Mouse (Mus musculus): ENCODE data around the gene Cisd2. TPM values are rescaled to one million over a fixed set of nuclear protein-coding genes. Genes with fewer than 3 reads are reported as not detected.

The Cisd2 gene
- 142 TPM for polyA plus RNA-seq (2017; shearing (Covaris generic))

DNA sequence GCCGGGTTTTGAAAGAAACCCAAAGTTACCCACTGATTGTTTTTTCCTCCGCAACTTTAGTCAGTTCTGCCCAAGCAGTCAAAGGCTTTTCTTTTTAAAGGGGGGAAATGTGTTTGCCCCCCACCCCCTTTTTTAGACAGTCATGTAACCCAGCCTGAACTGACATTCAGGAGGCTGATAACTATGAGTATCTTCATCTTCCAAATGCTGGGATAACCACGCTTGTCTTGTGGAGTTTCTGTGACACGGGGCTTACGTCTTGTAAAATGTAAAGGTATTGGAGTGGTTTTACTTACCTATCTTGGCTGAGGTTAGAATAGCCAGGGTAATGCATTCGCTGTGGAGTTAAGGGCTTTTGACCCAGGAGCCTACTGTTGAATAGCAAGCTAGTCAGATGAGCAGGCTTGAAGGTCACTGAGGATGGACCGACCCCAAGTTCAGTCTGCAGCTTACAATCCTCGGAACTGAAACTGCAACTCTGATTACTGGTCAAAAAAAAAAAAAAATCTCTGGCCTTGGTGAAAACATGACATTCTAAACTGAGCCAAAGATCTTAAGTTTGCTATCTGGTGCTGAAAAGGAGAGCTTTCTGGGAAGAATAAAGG, at the start of gene Cisd2:
Gene Cisd2, minus strand, starts transcription at position 318 of the 605 bp plus-strand sequence.

DNA sequence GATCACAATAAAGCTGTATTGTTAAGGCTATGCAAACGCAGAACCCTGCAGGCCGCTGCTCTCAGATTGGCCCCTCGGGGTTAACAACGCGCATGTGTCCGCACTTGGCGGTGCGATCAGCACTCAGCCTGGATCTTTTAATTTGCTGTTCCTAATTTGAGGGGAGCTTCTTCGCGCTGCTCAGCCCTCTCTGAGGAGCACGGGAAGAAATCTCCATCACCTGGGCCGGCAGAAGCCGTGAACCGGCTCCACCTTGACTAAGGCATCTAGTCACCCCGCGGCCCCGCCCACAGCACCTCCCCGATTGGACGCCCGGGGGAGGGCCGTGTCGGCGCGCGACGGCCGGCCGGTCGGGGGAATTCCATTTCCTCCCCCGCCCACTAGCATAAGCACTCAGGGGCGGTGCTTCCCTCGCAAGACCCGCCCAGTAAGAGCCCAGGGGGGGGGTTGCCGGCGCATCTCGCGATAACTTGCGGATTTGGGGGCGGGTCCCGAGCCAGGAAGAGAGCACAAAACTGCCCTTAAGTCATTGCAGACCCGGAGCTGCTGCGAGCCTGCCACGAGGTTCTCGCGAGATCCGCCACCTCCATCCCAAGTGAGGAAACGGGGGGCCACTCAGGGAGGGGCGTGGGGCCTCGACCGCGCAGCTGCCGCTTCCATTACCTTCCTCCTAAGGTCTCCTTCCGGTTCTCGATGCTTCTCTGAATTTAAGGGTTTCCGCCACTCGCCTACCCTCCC, 14.2 kb upstream of the Cisd2 start, which contains the start of gene Ube2d3:
Gene Ube2d3, plus strand, starts transcription at position 392 of the 738 bp plus-strand sequence.

Other genes with a start within 250 kb of the Cisd2 start
- gene Cenpe, start 211.4 kb downstream of the Cisd2 start, polyA plus RNA-seq (2017; shearing (Covaris generic)): 0.61 TPM
- not detected for gene Bdh2, start 142.7 kb downstream of the Cisd2 start, polyA plus RNA-seq (2017; shearing (Covaris generic))
- gene Slc9b2, start 116.2 kb downstream of the Cisd2 start, polyA plus RNA-seq (2017; shearing (Covaris generic)): 1.3 TPM
- gene Slc9b1, start 75.9 kb downstream of the Cisd2 start, polyA plus RNA-seq (2017; shearing (Covaris generic)): 0.35 TPM
- 919 TPM for gene Ube2d3, start 14.2 kb upstream of the Cisd2 start, polyA plus RNA-seq (2017; shearing (Covaris generic))
- 17.8 TPM for gene Manba, start 61.7 kb upstream of the Cisd2 start, polyA plus RNA-seq (2017; shearing (Covaris generic))